Mouse (Mus musculus): ENCODE measurements around the gene Grpel1.

DNA sequence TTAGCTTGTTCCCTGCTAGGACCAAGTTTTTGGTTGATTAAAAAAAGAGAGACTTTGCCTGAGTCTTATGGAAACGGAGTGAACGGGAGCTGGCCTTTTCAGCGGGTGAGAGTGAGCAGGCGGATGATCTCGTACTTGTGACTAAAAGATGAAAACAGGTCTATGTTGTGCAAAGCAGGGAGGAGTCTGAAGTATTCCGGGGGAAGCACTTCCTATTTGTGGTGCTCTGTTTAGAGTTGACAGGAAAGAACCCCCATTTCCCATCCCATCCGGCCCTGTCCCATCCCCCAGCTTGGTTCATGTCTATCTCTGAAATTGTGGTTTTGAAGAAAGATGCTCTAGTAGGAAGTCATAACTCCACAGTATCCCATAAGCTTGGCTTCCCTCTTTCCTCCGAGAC is 1.1 kb downstream of the Grpel1 start:
- TF ChIP-seq CHD2 (IDR thresholded peaks at IDR 0.05; ENCODE audit: low read depth, low read length), result no peak
- no peak for TF ChIP-seq MAFK (IDR thresholded peaks at IDR 0.05; ENCODE audit: insufficient read depth, low read depth, low read length)
- TF ChIP-seq HCFC1 (IDR thresholded peaks at IDR 0.05; ENCODE audit: borderline replicate concordance, insufficient read depth, low read length), result no peak
- TF ChIP-seq ZC3H11A (IDR thresholded peaks at IDR 0.05; ENCODE audit: borderline replicate concordance, low read depth, low read length), result no peak
- TF ChIP-seq ZNF384 (IDR thresholded peaks at IDR 0.05; ENCODE audit: low read depth, low read length), result no peak
